Mouse (Mus musculus): ENCODE results near the gene Pja2.

- TF ChIP-seq CTCF (IDR thresholded peaks at IDR 0.05; ENCODE audit: extremely low read depth, insufficient read depth, insufficient read length, insufficient replicate concordance) = no peak
- TF ChIP-seq POLR2A (IDR thresholded peaks at IDR 0.05; ENCODE audit: low read depth, low read length) = no peak
These were observed 83.5 kb downstream of the Pja2 start for GRCm38 (mm10) chr17:64248246-64248645.
